ENCODE assay signal across 8 mouse cellular contexts in the genomic region with DNA sequence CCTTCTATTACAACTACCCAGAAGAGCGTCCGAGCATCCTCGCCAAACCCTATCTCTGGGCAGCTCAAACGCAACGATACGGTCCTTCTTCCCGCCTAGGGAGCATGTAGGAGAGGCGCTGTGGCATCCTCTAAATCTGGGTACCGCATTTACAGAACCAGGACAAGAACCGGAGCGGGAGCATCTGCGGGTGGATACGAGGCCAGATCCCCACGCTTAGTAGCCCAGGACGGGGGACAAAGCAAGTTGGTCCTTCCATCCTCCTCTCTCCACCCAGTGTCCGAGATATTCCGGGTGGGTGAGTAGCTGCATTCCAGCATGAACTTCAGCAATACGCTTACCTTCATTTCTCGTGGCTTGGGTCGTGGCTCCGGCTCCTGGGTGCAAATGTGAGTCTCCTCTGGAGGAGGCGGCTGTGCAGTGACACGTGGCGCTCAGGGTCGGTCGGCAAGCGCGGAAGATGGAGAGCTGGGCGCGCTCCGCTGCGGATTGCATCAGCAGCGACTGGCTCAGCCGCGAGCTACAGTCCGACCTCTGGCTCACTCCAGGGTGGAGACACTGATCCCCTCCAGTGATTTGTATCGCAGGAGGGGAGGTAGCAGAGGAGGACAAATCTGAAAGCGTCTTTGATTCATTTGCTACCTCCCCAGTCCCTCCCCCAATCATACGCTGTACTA. TPM values are rescaled to one million over a fixed set of nuclear protein-coding genes. Genes with fewer than 3 reads are reported as not detected.
DNase-seq lines count a peak whose midpoint lies in the region; ATAC-seq and TF ChIP-seq lines count a peak whose summit lies in the region.

A gene (minus strand): TSS at position 637 of the 677 bp plus-strand sequence.

- intact Hi-C loops in gastrocnemius, adult 2 months (cut with DNase I) = no loop called here

- TF ChIP-seq CTCF in gastrocnemius, adult 2 months (IDR thresholded peaks at IDR 0.05) = no peak
- TF ChIP-seq CTCF in liver, postnatal 0 days (IDR thresholded peaks at IDR 0.05; ENCODE audit: low read depth) = no peak

- ATAC-seq in kidney, embryonic 16.5 days (ENCODE audit: low FRiP score, low TSS enrichment) = peak; percentile 90
- ATAC-seq in liver, postnatal 0 days = no peak

- H3K9ac ChIP-seq in kidney, embryonic 16.5 days (replicated peaks; ENCODE audit: low read length) = peak within 1 kb of the TSS; percentile 45; the same call in 1 of the 2 replicates
- H3K9ac ChIP-seq in liver, postnatal 0 days (replicated peaks) = no peak within 1 kb of the TSS; the same call in 1 of the 2 replicates

- H3K9me3 ChIP-seq in kidney, embryonic 16.5 days (ENCODE audit: low read length) = peaks cover 3% of the 10 kb centered on the region; the same call in 1 of the 2 replicates
- no peaks in the 10 kb centered on the region for H3K9me3 ChIP-seq in liver, postnatal 0 days (ENCODE audit: low read length)

- H3K27me3 ChIP-seq in kidney, embryonic 16.5 days (ENCODE audit: insufficient read depth, low read length) = peaks cover 27% of the 10 kb centered on the region
- H3K27me3 ChIP-seq in liver, postnatal 0 days (ENCODE audit: insufficient read depth, low read length) = peaks cover 26% of the 10 kb centered on the region

- H3K36me3 ChIP-seq in kidney, embryonic 16.5 days (ENCODE audit: insufficient read depth, low read length) = no peaks in the 10 kb centered on the region
- no peaks in the 10 kb centered on the region for H3K36me3 ChIP-seq in liver, postnatal 0 days (replicated peaks; ENCODE audit: insufficient read depth, low read length)

- peak within 1 kb of the TSS; percentile 89 for H3K4me2 ChIP-seq in kidney, embryonic 16.5 days (replicated peaks; ENCODE audit: low read depth, low read length)
- H3K4me2 ChIP-seq in liver, postnatal 0 days (ENCODE audit: low read depth, low read length) = peak within 1 kb of the TSS; percentile 64

- 0% methylated on average over 39 of the region's 39 CpGs for WGBS in kidney, embryonic 16.5 days
- WGBS in liver, postnatal 0 days (ENCODE audit: insufficient replicate concordance) = 2% methylated on average over 39 of the region's 39 CpGs

- H3K4me3 ChIP-seq in gastrocnemius, adult 2 months = peak within 1 kb of the TSS; percentile 68
- peak within 1 kb of the TSS; percentile 50 for H3K4me3 ChIP-seq in kidney, embryonic 16.5 days (ENCODE audit: low read length)
- H3K4me3 ChIP-seq in liver, postnatal 0 days (ENCODE audit: low read depth, low read length) = peak within 1 kb of the TSS; percentile 39

- H3K27ac ChIP-seq in gastrocnemius, adult 2 months = peak within 1 kb of the TSS; percentile 48
- no peak within 1 kb of the TSS for H3K27ac ChIP-seq in kidney, embryonic 16.5 days (ENCODE audit: low read length)
- no peak within 1 kb of the TSS for H3K27ac ChIP-seq in liver, postnatal 0 days (ENCODE audit: low read depth)

- no peak for TF ChIP-seq EP300 in liver, postnatal 0 days (IDR thresholded peaks at IDR 0.05; ENCODE audit: low read depth)

- peak; percentile 41 for DNase-seq in gastrocnemius, adult 2 months
- no peak for DNase-seq in gastrocnemius, adult 18-20 months (ENCODE audit: low spot score)
- DNase-seq in B cell, adult 2 months = peak; percentile 50 to 54
- peak; percentile 31 for DNase-seq in brain, adult 2 months (ENCODE audit: low read depth, low spot score)
- peak; percentile 21 to 36 for DNase-seq in frontal cortex, postnatal 36 days (ENCODE audit: low spot score in 2 of 2)
- DNase-seq in liver, postnatal 0 days = peak; percentile 26
- peak; percentile 42 for DNase-seq in right cerebral cortex, postnatal 14 days

- peaks cover 10% of the 10 kb centered on the region for H3K4me1 ChIP-seq in kidney, embryonic 16.5 days (ENCODE audit: insufficient read depth, low read length)
- H3K4me1 ChIP-seq in liver, postnatal 0 days (ENCODE audit: insufficient read depth) = peaks cover 4% of the 10 kb centered on the region

RNA-seq across cellular contexts. Expression of the gene that starts here (rescaled TPM):
- under 1 TPM; 0.64 to 0.66 TPM for total RNA-seq in gastrocnemius, adult 2 months (2021)
- total RNA-seq in gastrocnemius, adult 18-20 months (2021) = under 1 TPM; 0.53 to 0.64 TPM
- polyA plus RNA-seq in kidney, embryonic 16.5 days (2015; fragmentation: Nextera tagmentation; extraction: Ambion mirVana) = 7.1 and 9.2 TPM in 2 replicates
- 0.46 and 0.81 TPM in 2 replicates for polyA plus RNA-seq in liver, postnatal 0 days (2015; fragmentation: Nextera tagmentation; extraction: Ambion mirVana)

Comparison
In these comparisons a context has a peak if more than half of its experiments do, and no peak if none do; other contexts are left out.
1. Peak in DNase-seq, H3K4me3 ChIP-seq and H3K27ac ChIP-seq in gastrocnemius, adult 2 months; RNA of the gene not detected or under 1 TPM.
2. Peak in DNase-seq, H3K4me3 ChIP-seq and H3K4me2 ChIP-seq in liver, postnatal 0 days; RNA of the gene not detected or under 1 TPM.